Mouse (Mus musculus) limb, embryonic 11.5 days (tissue): ENCODE data around the gene Lad1. TPM values are rescaled to one million over a fixed set of nuclear protein-coding genes. Genes with fewer than 3 reads are reported as not detected.

ENCODE experiments used
- ATAC-seq: fragments of 200-750 bp; cut with Nextera tagmentation; 2 replicates; pipeline ENCODE4 v1.8.0; 2017; ENCODE audit warnings: low read depth; ENCODE audit not compliant: insufficient number of reproducible peaks, low FRiP score, low TSS enrichment
- DNase-seq: peaks from one replicate; pipeline ENCODE4 v3.0.0-alpha.2; 2015; ENCODE audit warnings: low spot score
- H3K27ac ChIP-seq: fragments of 300-500 bp; sonication (generic); replicated peaks from 2 replicates; pipeline ENCODE4 v1.5.1; 2014; ENCODE audit warnings: low read depth, mild to moderate bottlenecking, low read length
- H3K27me3 ChIP-seq: fragments of 300-500 bp; sonication (generic); 2 replicates; pipeline ENCODE4 v1.6.1; 2014; ENCODE audit warnings: mild to moderate bottlenecking, low read length, mixed read lengths; ENCODE audit not compliant: control insufficient read depth, insufficient read depth
- H3K36me3 ChIP-seq: fragments of 300-500 bp; sonication (generic); 2 replicates; pipeline ENCODE4 v1.6.1; 2014; ENCODE audit warnings: mild to moderate bottlenecking, low read length, moderate library complexity, mixed read lengths; ENCODE audit not compliant: control insufficient read depth, insufficient read depth
- H3K4me1 ChIP-seq: fragments of 300-500 bp; sonication (generic); 2 replicates; pipeline ENCODE4 v1.6.1; 2014; ENCODE audit warnings: low read length, mixed read lengths; ENCODE audit not compliant: control insufficient read depth, insufficient read depth
- H3K4me2 ChIP-seq: fragments of 300-500 bp; sonication (generic); 2 replicates; pipeline ENCODE4 v1.6.1; 2014; ENCODE audit warnings: low read depth, mild to moderate bottlenecking, moderate library complexity; ENCODE audit not compliant: severe bottlenecking
- H3K4me3 ChIP-seq: fragments of 300-500 bp; sonication (generic); 2 replicates; pipeline ENCODE4 v1.5.1; 2014; ENCODE audit warnings: low read depth, low read length
- H3K9ac ChIP-seq: fragments of 300-500 bp; sonication (generic); 2 replicates; pipeline ENCODE4 v1.6.1; 2014; ENCODE audit warnings: mild to moderate bottlenecking, low read length
- H3K9me3 ChIP-seq: fragments of 300-500 bp; sonication (generic); 2 replicates; pipeline ENCODE4 v1.6.1; 2016; ENCODE audit warnings: low read length; ENCODE audit not compliant: control insufficient read depth
- WGBS: fragments of 180-500 bp; shearing (Covaris S2); extraction: QIAGEN DNeasy Blood & Tissue Kit; methylation state at CpG from one replicate; pipeline ENCODE4 v1.1.7; 2014; 5-methylcytosine and 5-hydroxymethylcytosine counted together
- polyA plus RNA-seq: library from polyadenylated mRNA; unstranded; fragments of >200 nt; fragmentation: Nextera tagmentation; extraction: Ambion mirVana; gene quantifications from 2 replicates; pipeline ENCODE4 v1.2.1, GENCODE M21; 2014

Lad1 gene
- 4.5 TPM in 2 replicates for polyA plus RNA-seq

DNA sequence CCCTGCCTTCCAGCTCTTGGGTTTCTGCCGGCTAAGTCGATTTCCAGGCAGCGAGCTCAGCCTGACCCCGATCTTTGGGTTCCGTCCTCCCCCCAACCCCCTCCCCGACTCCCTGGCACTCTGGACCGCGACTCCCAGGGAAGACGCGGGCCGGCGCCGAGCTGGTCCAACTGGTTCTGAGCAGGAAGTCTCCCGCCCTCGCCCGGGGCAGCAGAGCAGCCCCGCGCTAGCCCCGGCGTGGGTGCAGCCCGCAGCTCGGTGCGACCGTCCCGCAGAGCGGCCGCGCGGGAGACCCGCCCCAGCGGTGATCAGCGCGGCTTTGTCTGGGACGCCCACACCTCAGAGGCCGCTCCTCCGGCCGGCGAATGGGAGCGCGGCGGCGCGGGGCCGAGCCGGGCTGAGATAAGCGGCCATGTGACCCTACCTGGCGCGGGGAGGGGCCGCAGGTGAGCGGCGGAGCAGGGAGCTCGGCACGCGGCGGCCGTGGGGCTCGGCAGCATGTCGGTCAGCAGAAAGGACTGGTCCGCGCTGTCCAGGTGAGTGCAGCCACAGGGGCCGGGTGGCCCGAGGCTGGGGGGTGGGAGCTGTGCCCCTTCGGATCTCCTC is at the start of gene Lad1:
TSS of gene Lad1 (plus strand) at position 118 of the 606 bp plus-strand sequence.
- Histone ChIP-seq H3K4me2 (peak within 1 kb of the TSS; percentile 95), H3K27me3 (peaks cover 35% of the 10 kb centered on the region), H3K9me3 (no peaks in the 10 kb centered on the region), H3K9ac (peak within 1 kb of the TSS; percentile 70), H3K36me3 (no peaks in the 10 kb centered on the region), H3K4me3 (peak within 1 kb of the TSS; percentile 54), H3K4me1 (0 out of 2 replicates have a peak, but pooled peaks cover 2% of the 10 kb centered on the region), H3K27ac (no peak within 1 kb of the TSS)
- ATAC-seq (peak; percentile 29; the same call in 1 of the 2 replicates), DNase-seq (peak; percentile 57)
- WGBS = under 1% methylated on average over 63 of the region's 63 CpGs

DNA sequence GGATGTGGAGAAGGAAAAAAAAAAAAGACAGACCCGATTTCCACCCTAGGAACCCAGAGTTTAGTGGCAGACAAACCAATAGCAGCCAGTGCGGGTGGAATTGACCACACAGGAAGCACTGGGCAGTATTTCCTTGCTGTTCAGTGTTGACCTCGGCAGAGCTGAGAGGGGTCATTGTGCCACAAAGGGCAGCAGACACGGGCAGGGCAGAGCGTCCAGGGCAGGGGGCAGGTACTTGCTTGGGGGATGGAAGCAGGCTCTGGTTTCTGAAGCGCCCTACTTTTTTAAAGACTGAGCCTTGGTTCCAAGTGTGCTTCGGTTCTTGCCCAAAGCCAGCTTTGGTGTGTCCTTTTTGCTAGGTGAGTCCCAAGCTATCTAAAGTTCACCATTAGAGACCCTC is 48.2 kb upstream of the Lad1 start:
- peaks cover 23% of the 10 kb centered on the region for H3K4me1 ChIP-seq
- no peak overlapping the region for H3K4me3 ChIP-seq
- no peak overlapping the region for H3K27ac ChIP-seq
- DNase-seq = no peak
- no peaks in the 10 kb centered on the region for H3K27me3 ChIP-seq
- WGBS = 70% methylated on average over 7 of the region's 7 CpGs
- no peak overlapping the region for H3K4me2 ChIP-seq
- ATAC-seq = no peak
- no peak overlapping the region for H3K9ac ChIP-seq
- H3K36me3 ChIP-seq = peaks cover 2% of the 10 kb centered on the region; the same call in 1 of the 2 replicates
- H3K9me3 ChIP-seq = no peaks in the 10 kb centered on the region

DNA sequence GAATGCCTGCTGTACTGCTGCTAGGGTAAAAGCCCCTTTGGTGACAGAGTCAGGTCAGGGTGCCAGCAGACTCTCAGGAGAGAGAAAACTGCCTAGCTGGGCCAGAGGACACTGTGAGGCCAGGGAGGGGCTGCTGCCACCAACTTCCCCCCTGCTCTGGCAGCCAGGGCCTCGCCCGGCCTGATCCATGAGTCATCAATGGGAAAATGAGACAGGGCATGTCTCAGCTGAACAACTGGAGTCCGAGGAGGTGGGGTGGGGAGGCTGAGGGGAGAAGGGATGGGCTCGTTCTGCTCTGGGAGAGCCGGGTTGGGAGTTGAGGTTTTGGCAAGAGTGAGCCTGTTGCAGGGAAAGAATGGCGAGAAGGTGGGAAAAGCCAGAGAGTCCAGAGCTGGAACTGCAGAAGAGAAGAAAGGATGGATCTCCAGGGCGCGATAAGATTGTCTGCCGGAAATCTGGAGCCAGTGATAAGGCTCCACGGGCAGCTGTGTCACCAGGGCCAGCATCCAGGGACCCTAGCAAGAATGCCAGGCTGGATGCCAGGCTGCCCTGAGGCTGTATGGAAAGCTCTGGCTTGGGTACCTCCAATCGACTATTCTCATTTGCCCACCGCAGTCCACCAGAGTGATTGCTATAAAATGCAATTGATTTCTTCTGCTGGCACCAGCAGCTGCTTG is 47.4 kb upstream of the Lad1 start:
- H3K9me3 ChIP-seq = no peaks in the 10 kb centered on the region
- ATAC-seq = no peak
- H3K9ac ChIP-seq = no peak overlapping the region
- peaks cover 2% of the 10 kb centered on the region; the same call in 1 of the 2 replicates for H3K36me3 ChIP-seq
- DNase-seq = no peak
- WGBS = 70% methylated on average over 12 of the region's 12 CpGs
- no peaks in the 10 kb centered on the region for H3K27me3 ChIP-seq
- no peak overlapping the region for H3K4me2 ChIP-seq
- H3K4me3 ChIP-seq = no peak overlapping the region
- peaks cover 16% of the 10 kb centered on the region; the same call in 1 of the 2 replicates for H3K4me1 ChIP-seq
- H3K27ac ChIP-seq = no peak overlapping the region

DNA sequence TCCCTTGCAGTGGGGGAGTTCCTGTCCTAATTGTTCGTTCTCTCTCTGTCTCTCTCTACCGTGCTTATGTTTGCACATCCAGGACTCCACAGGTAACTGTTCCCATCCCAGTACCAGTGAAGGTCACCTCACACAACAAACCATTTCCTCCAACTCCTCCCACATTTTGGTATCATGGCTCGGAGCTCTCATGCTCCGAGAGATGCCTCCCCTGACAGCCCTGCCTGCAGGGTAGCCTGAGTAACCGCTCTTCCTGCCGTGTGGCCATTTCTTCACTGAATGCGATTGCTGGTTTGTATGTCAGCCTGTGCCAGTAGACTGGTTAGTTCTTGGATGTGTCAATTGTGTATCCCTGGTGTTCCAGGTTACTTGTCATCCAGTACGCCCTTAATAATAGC is 46.8 kb upstream of the Lad1 start:
- Histone ChIP-seq H3K36me3 (peaks cover 2% of the 10 kb centered on the region; the same call in 1 of the 2 replicates), H3K9ac (no peak overlapping the region), H3K4me3 (no peak overlapping the region), H3K4me2 (no peak overlapping the region), H3K4me1 (peaks cover 12% of the 10 kb centered on the region; the same call in 1 of the 2 replicates), H3K9me3 (no peaks in the 10 kb centered on the region), H3K27me3 (no peaks in the 10 kb centered on the region), H3K27ac (no peak overlapping the region)
- WGBS = 82% methylated on average over 8 of the region's 8 CpGs
- no peak for DNase-seq
- no peak for ATAC-seq

DNA sequence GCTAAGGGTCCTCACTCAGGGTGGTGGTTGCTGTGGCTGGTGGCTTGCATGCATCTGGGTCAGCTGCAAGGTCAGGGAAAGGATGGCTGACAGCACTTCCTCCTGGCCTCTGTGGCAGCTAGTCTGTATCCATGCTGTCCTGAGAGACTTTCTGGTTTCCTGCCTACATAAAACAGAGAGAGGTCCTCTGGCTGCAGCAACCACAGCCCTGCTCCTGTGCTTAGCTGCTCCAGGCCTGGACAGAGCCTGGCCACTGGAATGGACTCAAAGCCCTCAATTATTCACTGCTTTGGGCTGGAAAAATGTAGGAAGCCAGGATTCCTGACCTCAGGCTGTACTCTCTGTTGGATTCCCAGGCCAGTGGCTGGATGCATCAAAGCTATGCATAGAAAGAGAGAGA is 41.8 kb upstream of the Lad1 start:
- H3K27ac ChIP-seq = no peak overlapping the region
- DNase-seq (no peak), ATAC-seq (no peak)
- peaks cover 8% of the 10 kb centered on the region for H3K4me1 ChIP-seq
- H3K27me3 ChIP-seq = no peaks in the 10 kb centered on the region
- H3K9me3 ChIP-seq = no peaks in the 10 kb centered on the region
- no peak overlapping the region; the same call in 1 of the 2 replicates for H3K9ac ChIP-seq
- no peak overlapping the region for H3K4me2 ChIP-seq
- no peaks in the 10 kb centered on the region for H3K36me3 ChIP-seq
- no peak overlapping the region for H3K4me3 ChIP-seq

DNA sequence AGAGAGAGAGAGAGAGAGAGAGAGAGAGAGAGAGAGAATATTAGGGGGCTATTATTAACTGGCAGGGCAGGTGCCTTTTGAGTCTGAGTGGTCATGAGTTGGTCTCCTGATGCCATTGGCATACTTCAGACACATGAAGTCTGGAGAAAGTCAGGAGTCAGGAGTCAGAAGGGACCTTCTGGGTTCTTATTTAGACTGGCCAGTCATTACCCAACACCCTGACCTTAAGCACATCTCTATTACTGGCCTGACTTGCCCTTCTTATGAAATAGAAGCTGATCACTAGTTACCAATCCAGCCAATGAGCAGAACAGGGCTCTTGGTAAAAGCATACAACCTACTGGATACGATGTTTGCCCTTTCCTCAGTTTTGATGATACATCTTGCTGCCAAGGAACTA is 41.4 kb upstream of the Lad1 start:
- Histone ChIP-seq H3K4me3 (no peak overlapping the region), H3K36me3 (no peaks in the 10 kb centered on the region), H3K27me3 (no peaks in the 10 kb centered on the region), H3K9me3 (no peaks in the 10 kb centered on the region), H3K9ac (no peak overlapping the region), H3K4me2 (no peak overlapping the region), H3K27ac (no peak overlapping the region), H3K4me1 (peaks cover 8% of the 10 kb centered on the region)
- DNase-seq (no peak), ATAC-seq (no peak)
- WGBS = 96% methylated on average over 1 of the region's 1 CpGs

DNA sequence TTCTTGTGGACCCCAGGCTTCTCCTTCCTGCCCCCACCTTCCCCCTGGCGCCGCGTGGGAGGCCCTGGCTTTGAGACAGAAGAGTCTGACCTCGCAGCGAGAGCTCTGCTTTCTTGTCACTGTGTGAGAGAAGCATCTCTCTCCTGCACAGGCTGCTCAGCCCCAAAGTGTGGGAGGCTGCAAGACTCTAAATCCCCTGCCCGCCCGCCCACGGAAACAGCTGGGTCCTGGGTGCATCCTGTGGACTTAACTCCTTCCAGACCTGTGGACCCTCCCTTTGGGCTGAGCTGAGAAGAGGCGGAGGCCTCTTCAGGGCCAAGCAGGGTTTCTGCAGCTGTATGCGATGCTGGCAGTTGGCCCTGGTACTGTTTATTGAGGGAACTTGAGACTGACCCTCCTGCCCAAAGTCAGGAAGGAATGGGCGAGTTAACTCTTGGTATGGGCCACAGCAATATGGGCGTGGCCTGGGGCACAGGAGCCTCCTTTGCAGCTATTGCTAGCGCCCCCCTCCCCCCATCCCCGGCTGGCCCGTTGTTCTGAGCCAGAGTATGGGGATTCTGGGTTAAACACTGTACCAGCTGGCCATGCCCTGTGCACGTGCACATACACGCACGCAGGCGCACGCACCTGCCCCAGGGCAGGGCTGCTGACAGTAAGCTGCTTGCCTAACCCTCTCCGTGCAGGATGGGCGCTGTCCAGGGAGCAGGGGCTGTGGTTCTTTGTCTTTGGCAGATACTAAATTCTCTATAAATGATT is 39.4 kb upstream of the Lad1 start, which contains the start of gene Tnni1:
TSS of gene Tnni1 (plus strand) at position 655 of the 756 bp plus-strand sequence.
- Histone ChIP-seq H3K27ac (0 out of 2 replicates have a peak within 1 kb of the TSS, but pooled peaks have one; percentile 10), H3K9ac (0 out of 2 replicates have a peak within 1 kb of the TSS, but pooled peaks have one; percentile 4), H3K4me1 (peaks cover 8% of the 10 kb centered on the region), H3K4me2 (no peak within 1 kb of the TSS), H3K4me3 (no peak within 1 kb of the TSS), H3K36me3 (no peaks in the 10 kb centered on the region), H3K27me3 (no peaks in the 10 kb centered on the region), H3K9me3 (no peaks in the 10 kb centered on the region)
- ATAC-seq (peak; percentile 51; the same call in 1 of the 2 replicates), DNase-seq (peak; percentile 44)
- WGBS = 26% methylated on average over 22 of the region's 22 CpGs

DNA sequence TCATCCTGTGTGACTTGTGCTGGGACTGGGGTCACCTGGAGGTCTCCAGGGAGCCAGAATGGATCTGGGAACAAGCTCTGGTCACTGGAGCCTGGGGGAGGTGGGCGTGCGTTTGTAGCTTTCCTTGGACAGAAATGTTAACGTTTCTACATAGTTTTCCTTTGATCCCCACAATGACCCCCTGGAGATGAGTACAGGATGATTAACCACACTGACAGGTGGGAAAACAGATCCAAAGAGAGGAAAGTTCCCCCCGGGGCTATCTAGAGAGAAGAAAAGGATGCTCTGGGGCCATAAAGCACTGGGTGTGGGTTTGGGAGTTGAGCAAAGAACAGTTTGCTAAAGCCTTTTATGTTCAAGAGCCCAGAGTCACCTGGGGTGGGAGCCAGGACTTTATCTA is 37.7 kb upstream of the Lad1 start:
- no peak overlapping the region for H3K9ac ChIP-seq
- H3K27ac ChIP-seq = no peak overlapping the region
- no peaks in the 10 kb centered on the region for H3K27me3 ChIP-seq
- DNase-seq (no peak), ATAC-seq (no peak)
- WGBS = 16% methylated on average over 4 of the region's 4 CpGs
- no peak overlapping the region for H3K4me3 ChIP-seq
- no peaks in the 10 kb centered on the region for H3K36me3 ChIP-seq
- H3K4me1 ChIP-seq = peaks cover 8% of the 10 kb centered on the region
- H3K4me2 ChIP-seq = no peak overlapping the region
- no peaks in the 10 kb centered on the region for H3K9me3 ChIP-seq
